In genomic region chr17:69075501-69076237, GRCm38 (mm10) we compare ENCODE assay signal across 9 mouse cellular contexts. TPM values are rescaled to one million over a fixed set of nuclear protein-coding genes. Genes with fewer than 3 reads are reported as not detected.
A peak's percentile ranks its signal among the peaks of the same experiment; 100 is the strongest.
DNase-seq lines count a peak whose midpoint lies in the region; ATAC-seq and TF ChIP-seq lines count a peak whose summit lies in the region.
"Had no signal": no experiment of that assay in that cellular context is flagged by ENCODE, and none has a peak within 500 bp of the region (broad histone marks: within the 10 kb centered on the region; RNA-seq: fewer than 3 reads in every experiment).

TSS of gene Epb41l3 (plus strand) at chr17:69075683.

- H3K4me3 ChIP-seq in embryonic facial prominence, embryonic 12.5 days: peak within 1 kb of the TSS; percentile 50
- H3K4me3 ChIP-seq: megakaryocyte, embryonic 14.5 days had no signal

- no peaks in the 10 kb centered on the region for H3K36me3 ChIP-seq in embryonic facial prominence, embryonic 12.5 days

- peak; percentile 92 for DNase-seq in brain, embryonic 14.5 days (ENCODE audit: low read depth)
- peak; percentile 58 for DNase-seq in heart, adult 18-20 months
- peak; percentile 88 for DNase-seq in kidney, adult 11 months
- peak; percentile 85 to 90 for DNase-seq in left cerebral cortex, postnatal 14 days (ENCODE audit: low spot score in 2 of 2)
- peak; percentile 87 for DNase-seq in right cerebral cortex, postnatal 25 days
- DNase-seq in natural killer cell, adult 2 months (ENCODE audit: low spot score in 2 of 2): no peak

- peaks cover 54% of the 10 kb centered on the region for H3K27me3 ChIP-seq in embryonic facial prominence, embryonic 12.5 days

- peaks cover 14% of the 10 kb centered on the region for H3K4me1 ChIP-seq in embryonic facial prominence, embryonic 12.5 days
- H3K4me1 ChIP-seq: megakaryocyte, embryonic 14.5 days had no signal

- peak within 1 kb of the TSS; percentile 2; the same call in 1 of the 2 replicates for H3K9ac ChIP-seq in embryonic facial prominence, embryonic 12.5 days

- H3K4me2 ChIP-seq in embryonic facial prominence, embryonic 12.5 days (replicated peaks): peak within 1 kb of the TSS; percentile 98

- intact Hi-C loops in left cerebral cortex, postnatal 14 days (cut with DNase I): no loop called here

- H3K27ac ChIP-seq in embryonic facial prominence, embryonic 12.5 days: no peak within 1 kb of the TSS

- no peak for TF ChIP-seq CTCF in brain, embryonic 14.5 days (IDR thresholded peaks at IDR 0.05; ENCODE audit: borderline replicate concordance, extremely low read depth, insufficient read depth, insufficient read length)

- no peak for TF ChIP-seq POLR2A in brain, embryonic 14.5 days (IDR thresholded peaks at IDR 0.05; ENCODE audit: borderline replicate concordance, extremely low read depth, insufficient read depth, insufficient read length, poor library complexity, severe bottlenecking)

- 0 out of 2 replicates have a peak, but pooled peaks cover 3% of the 10 kb centered on the region for H3K9me3 ChIP-seq in embryonic facial prominence, embryonic 12.5 days

- under 1% methylated on average over 47 of the region's 47 CpGs for WGBS in embryonic facial prominence, embryonic 12.5 days

- ATAC-seq in embryonic facial prominence, embryonic 12.5 days (ENCODE audit: insufficient number of reproducible peaks, insufficient read depth, low FRiP score, low TSS enrichment): peak; percentile 94
- peak; percentile 86 for ATAC-seq in megakaryocyte progenitor cell, adult 5-6 weeks (replicated peaks; ENCODE audit: poor library complexity)

RNA-seq across cellular contexts. Expression of gene Epb41l3, which starts in this region (rescaled TPM):
- polyA plus RNA-seq in brain, embryonic 14.5 days (2012; rRNA removed): 19.2 and 51.7 TPM in 2 replicates
- polyA plus RNA-seq in embryonic facial prominence, embryonic 12.5 days (2016; fragmentation: Nextera tagmentation; extraction: Ambion mirVana): 166 and 167 TPM in 2 replicates
- total RNA-seq in heart, adult 18-20 months (2021): 10 to 100 TPM; 15.0 to 16.2 TPM
- 100 to 1,000 TPM; 183 to 191 TPM for total RNA-seq in left cerebral cortex, postnatal 14 days (2021)
- 2.2 and 2.4 TPM in 2 replicates for total RNA-seq in megakaryocyte progenitor cell, adult 5-6 weeks (2015)
- 0.42 and 1.7 TPM in 2 replicates for total RNA-seq in megakaryocyte progenitor cell, adult 5-6 weeks (2017)

Comparison
In these comparisons a context has a peak if more than half of its experiments do, and no peak if none do; other contexts are left out.
1. RNA of gene Epb41l3 (total RNA-seq): 183 to 191 TPM in left cerebral cortex, postnatal 14 days; 15.0 to 16.2 TPM in heart, adult 18-20 months and 0.42 to 2.4 TPM in megakaryocyte progenitor cell, adult 5-6 weeks; every median in the first group is over 10 times any median in the second.
2. DNase-seq: peak in brain, embryonic 14.5 days (single experiment), heart, adult 18-20 months (2 of 2), kidney, adult 11 months (single experiment), left cerebral cortex, postnatal 14 days (2 of 2) and right cerebral cortex, postnatal 25 days (single experiment); none in natural killer cell, adult 2 months (0 of 2).